Mouse (Mus musculus) frontal cortex, adult (tissue): ENCODE measurements around the gene Rnaseh2a.

ENCODE experiments used
- ATAC-seq: cut with Nextera tagmentation; 2 replicates; pipeline ENCODE4 v1.9.2; 2017; ENCODE audit warnings: mild to moderate bottlenecking, moderate library complexity, mixed read lengths; ENCODE audit not compliant: low TSS enrichment

Gene Rnaseh2a

GRCm38 (mm10) chr8:84907037-84907436 is 62.5 kb downstream of the Rnaseh2a start:
- ATAC-seq: no peak
